Mouse (Mus musculus): ENCODE measurements around the gene Plekhg4.

DNA sequence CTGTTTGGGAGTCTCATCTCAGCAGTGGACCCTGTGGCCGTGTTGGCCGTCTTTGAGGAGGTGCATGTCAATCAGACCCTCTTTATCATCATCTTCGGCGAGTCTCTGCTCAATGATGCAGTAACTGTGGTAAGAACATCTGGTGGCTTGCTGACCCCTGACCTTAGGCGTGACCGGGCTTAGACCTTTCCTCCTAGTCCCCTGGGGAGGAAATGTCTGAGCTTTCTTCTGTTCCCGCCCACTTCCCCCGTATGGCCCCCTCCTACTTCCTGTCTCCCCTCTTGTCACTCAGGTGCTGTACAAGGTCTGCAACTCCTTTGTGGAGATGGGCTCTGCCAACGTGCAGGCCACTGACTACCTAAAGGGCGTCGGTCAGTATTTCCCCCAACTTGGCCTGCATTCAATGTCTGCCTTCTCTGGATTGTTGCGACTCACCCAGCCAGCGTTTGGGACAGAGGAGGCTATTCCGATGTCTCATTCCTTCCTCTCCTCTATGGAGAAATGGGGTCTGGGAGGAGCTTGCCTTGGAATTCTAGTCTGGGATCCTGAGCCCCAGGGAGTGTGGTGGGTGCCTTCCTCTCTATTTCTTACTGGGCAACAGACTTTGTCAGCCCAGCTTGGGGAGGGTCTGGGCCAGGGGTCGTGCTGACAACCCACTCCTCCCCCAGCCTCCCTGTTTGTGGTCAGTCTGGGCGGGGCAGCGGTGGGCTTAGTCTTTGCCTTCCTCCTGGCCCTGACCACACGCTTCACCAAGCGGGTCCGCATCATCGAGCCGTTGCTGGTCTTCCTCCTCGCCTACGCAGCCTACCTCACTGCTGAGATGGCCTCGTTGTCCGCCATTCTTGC is 17.7 kb upstream of the Plekhg4 start:
- TF ChIP-seq CTCF (IDR thresholded peaks at IDR 0.05; ENCODE audit: low read depth, low read length): no peak
- no peak for TF ChIP-seq POLR2A (IDR thresholded peaks at IDR 0.05; ENCODE audit: borderline replicate concordance, low read depth, low read length)
